22 mouse cellular contexts compared by ENCODE assay signal in the genomic region with DNA sequence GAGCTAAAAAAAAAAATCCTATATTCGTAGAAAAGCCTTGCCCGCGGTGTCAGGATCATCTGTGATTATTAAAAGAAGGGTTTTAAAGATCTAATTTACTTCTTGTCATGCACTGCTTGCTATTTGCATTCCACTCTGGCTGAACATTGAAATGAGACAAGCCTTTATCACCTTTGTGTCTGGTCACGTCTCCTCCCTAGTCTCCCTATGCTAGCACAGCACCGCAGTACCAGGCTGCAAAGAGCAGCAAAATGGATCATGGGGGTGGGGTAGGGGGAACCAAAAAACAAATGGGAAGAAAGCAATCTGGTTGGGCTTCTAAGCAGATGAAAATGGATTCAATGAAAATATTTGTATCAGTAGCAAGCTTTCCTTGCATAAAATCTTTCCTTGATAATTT.
DNase-seq lines count a peak whose midpoint lies in the region; ATAC-seq and TF ChIP-seq lines count a peak whose summit lies in the region.
"Had no signal": no experiment of that assay in that cellular context is flagged by ENCODE, and none has a peak within 500 bp of the region (broad histone marks: within the 10 kb centered on the region; RNA-seq: fewer than 3 reads in every experiment).

No protein-coding gene starts in this region.

- no peak for ATAC-seq in forebrain, embryonic 14.5 days
- ATAC-seq in forebrain, embryonic 11.5 days (replicated peaks; ENCODE audit: low FRiP score): no peak
- no peak for ATAC-seq in forebrain, postnatal 0 days
- ATAC-seq in hindbrain, postnatal 0 days: no peak
- ATAC-seq in midbrain, embryonic 15.5 days (replicated peaks): peak; percentile 59

- WGBS in forebrain, embryonic 14.5 days: 78% methylated on average over 5 of the region's 5 CpGs
- 89% methylated on average over 5 of the region's 5 CpGs for WGBS in forebrain, embryonic 11.5 days
- 48% methylated on average over 5 of the region's 5 CpGs for WGBS in forebrain, postnatal 0 days
- WGBS in hindbrain, postnatal 0 days: 59% methylated on average over 5 of the region's 5 CpGs
- 43% methylated on average over 5 of the region's 5 CpGs for WGBS in midbrain, embryonic 15.5 days
- 91% methylated on average over 5 of the region's 5 CpGs for WGBS in limb, embryonic 10.5 days

- TF ChIP-seq CTCF in forebrain, postnatal 0 days (IDR thresholded peaks at IDR 0.05; ENCODE audit: low read depth): no peak
- TF ChIP-seq CTCF in hindbrain, postnatal 0 days (IDR thresholded peaks at IDR 0.05; ENCODE audit: low read depth): no peak

- no peak overlapping the region for H3K9ac ChIP-seq in forebrain, embryonic 14.5 days (ENCODE audit: low read length)
- no peak overlapping the region for H3K9ac ChIP-seq in forebrain, embryonic 11.5 days (ENCODE audit: low read length)
- H3K9ac ChIP-seq in forebrain, postnatal 0 days: no peak overlapping the region
- H3K9ac ChIP-seq in hindbrain, postnatal 0 days (replicated peaks; ENCODE audit: low read length): no peak overlapping the region
- H3K9ac ChIP-seq in midbrain, embryonic 15.5 days: no peak overlapping the region
- H3K9ac ChIP-seq: embryonic facial prominence, embryonic 15.5 days; liver, embryonic 14.5 days; lung, embryonic 15.5 days had no signal

- H3K4me1 ChIP-seq in forebrain, embryonic 14.5 days (ENCODE audit: control insufficient read depth, insufficient read depth, low read length): peaks cover 23% of the 10 kb centered on the region
- H3K4me1 ChIP-seq in forebrain, embryonic 11.5 days (replicated peaks; ENCODE audit: control insufficient read depth, insufficient read depth, low read length): no peaks in the 10 kb centered on the region; the same call in 1 of the 2 replicates
- H3K4me1 ChIP-seq in forebrain, postnatal 0 days (ENCODE audit: insufficient read depth): peaks cover 16% of the 10 kb centered on the region
- H3K4me1 ChIP-seq in hindbrain, postnatal 0 days (ENCODE audit: insufficient read depth, low read length): 0 out of 2 replicates have a peak, but pooled peaks cover 5% of the 10 kb centered on the region
- peaks cover 30% of the 10 kb centered on the region for H3K4me1 ChIP-seq in midbrain, embryonic 15.5 days
- peaks cover 6% of the 10 kb centered on the region; the same call in 1 of the 2 replicates for H3K4me1 ChIP-seq in limb, embryonic 10.5 days
- H3K4me1 ChIP-seq: embryonic facial prominence, embryonic 15.5 days; lung, embryonic 15.5 days had no signal

- H3K4me3 ChIP-seq in forebrain, embryonic 14.5 days (ENCODE audit: low read depth, low read length): no peak overlapping the region
- no peak overlapping the region for H3K4me3 ChIP-seq in forebrain, embryonic 11.5 days (ENCODE audit: low read depth, low read length)
- no peak overlapping the region for H3K4me3 ChIP-seq in forebrain, postnatal 0 days (ENCODE audit: low read depth, low read length)
- H3K4me3 ChIP-seq in hindbrain, postnatal 0 days (ENCODE audit: low read length): no peak overlapping the region
- H3K4me3 ChIP-seq in midbrain, embryonic 15.5 days: no peak overlapping the region
- no peak overlapping the region for H3K4me3 ChIP-seq in limb, embryonic 10.5 days
- H3K4me3 ChIP-seq: embryonic facial prominence, embryonic 15.5 days; heart, adult 2 months; lung, embryonic 15.5 days; myocyte had no signal

- H3K27ac ChIP-seq in forebrain, embryonic 14.5 days (ENCODE audit: low read depth, low read length): peak overlapping the region; percentile 96; the same call in 1 of the 2 replicates
- H3K27ac ChIP-seq in forebrain, embryonic 11.5 days (ENCODE audit: low read depth, low read length): no peak overlapping the region
- peak overlapping the region; percentile 95 for H3K27ac ChIP-seq in forebrain, postnatal 0 days (ENCODE audit: low read depth, low read length)
- peak overlapping the region; percentile 91; the same call in 1 of the 2 replicates for H3K27ac ChIP-seq in hindbrain, postnatal 0 days
- peak overlapping the region; percentile 94 for H3K27ac ChIP-seq in midbrain, embryonic 15.5 days
- no peak overlapping the region for H3K27ac ChIP-seq in limb, embryonic 10.5 days
- H3K27ac ChIP-seq: embryonic facial prominence, embryonic 15.5 days; heart, adult 2 months; liver, embryonic 14.5 days; lung, embryonic 15.5 days had no signal

- H3K9me3 ChIP-seq in forebrain, embryonic 14.5 days (replicated peaks; ENCODE audit: control insufficient read depth, low read length): no peaks in the 10 kb centered on the region
- no peaks in the 10 kb centered on the region for H3K9me3 ChIP-seq in forebrain, embryonic 11.5 days (ENCODE audit: control insufficient read depth, low read length)
- no peaks in the 10 kb centered on the region for H3K9me3 ChIP-seq in forebrain, postnatal 0 days (ENCODE audit: low read length)
- H3K9me3 ChIP-seq in hindbrain, postnatal 0 days (ENCODE audit: low read length): no peaks in the 10 kb centered on the region
- H3K9me3 ChIP-seq in midbrain, embryonic 15.5 days: no peaks in the 10 kb centered on the region
- H3K9me3 ChIP-seq in limb, embryonic 10.5 days (replicated peaks): no peaks in the 10 kb centered on the region
- H3K9me3 ChIP-seq: embryonic facial prominence, embryonic 15.5 days; lung, embryonic 15.5 days had no signal

- no peaks in the 10 kb centered on the region for H3K36me3 ChIP-seq in forebrain, embryonic 14.5 days (ENCODE audit: control insufficient read depth, insufficient read depth, low read length)
- H3K36me3 ChIP-seq in forebrain, embryonic 11.5 days (ENCODE audit: control insufficient read depth, insufficient read depth, low read length): no peaks in the 10 kb centered on the region
- no peaks in the 10 kb centered on the region for H3K36me3 ChIP-seq in forebrain, postnatal 0 days (ENCODE audit: insufficient read depth)
- no peaks in the 10 kb centered on the region for H3K36me3 ChIP-seq in hindbrain, postnatal 0 days (ENCODE audit: insufficient read depth, low read length)
- H3K36me3 ChIP-seq in midbrain, embryonic 15.5 days (replicated peaks): no peaks in the 10 kb centered on the region
- no peaks in the 10 kb centered on the region for H3K36me3 ChIP-seq in limb, embryonic 10.5 days
- H3K36me3 ChIP-seq: embryonic facial prominence, embryonic 15.5 days; lung, embryonic 15.5 days had no signal

- H3K27me3 ChIP-seq in forebrain, embryonic 14.5 days (replicated peaks; ENCODE audit: control insufficient read depth, insufficient read depth, low read length): no peaks in the 10 kb centered on the region
- no peaks in the 10 kb centered on the region for H3K27me3 ChIP-seq in forebrain, embryonic 11.5 days (ENCODE audit: control insufficient read depth, insufficient read depth, low read length)
- no peaks in the 10 kb centered on the region for H3K27me3 ChIP-seq in forebrain, postnatal 0 days (ENCODE audit: insufficient read depth, low read length)
- no peaks in the 10 kb centered on the region for H3K27me3 ChIP-seq in hindbrain, postnatal 0 days (ENCODE audit: insufficient read depth, low read length)
- H3K27me3 ChIP-seq in midbrain, embryonic 15.5 days (replicated peaks): no peaks in the 10 kb centered on the region
- no peaks in the 10 kb centered on the region for H3K27me3 ChIP-seq in limb, embryonic 10.5 days (ENCODE audit: low read depth, poor library complexity, severe bottlenecking)
- H3K27me3 ChIP-seq: embryonic facial prominence, embryonic 15.5 days; lung, embryonic 15.5 days had no signal

- H3K4me2 ChIP-seq in forebrain, embryonic 14.5 days (ENCODE audit: low read length): no peak overlapping the region
- H3K4me2 ChIP-seq in forebrain, embryonic 11.5 days (ENCODE audit: low read depth, low read length, severe bottlenecking): no peak overlapping the region
- no peak overlapping the region for H3K4me2 ChIP-seq in forebrain, postnatal 0 days (ENCODE audit: low read depth)
- no peak overlapping the region for H3K4me2 ChIP-seq in hindbrain, postnatal 0 days (ENCODE audit: low read depth, low read length)
- H3K4me2 ChIP-seq in midbrain, embryonic 15.5 days: no peak overlapping the region
- H3K4me2 ChIP-seq: embryonic facial prominence, embryonic 15.5 days; lung, embryonic 15.5 days had no signal

- peak; percentile 31 for DNase-seq in forebrain, embryonic 14.5 days (ENCODE audit: low spot score)
- DNase-seq in forebrain, embryonic 11.5 days (ENCODE audit: low spot score): no peak
- peak; percentile 67 for DNase-seq in forebrain, postnatal 0 days
- peak; percentile 22 for DNase-seq in hindbrain, postnatal 0 days (ENCODE audit: low spot score)
- no peak for DNase-seq in kidney, postnatal 36 days
- no peak for DNase-seq in frontal cortex, adult 2 months (ENCODE audit: extremely low spot score in 1 of 2, low spot score in 1 of 2)
- no peak for DNase-seq in limb, embryonic 10.5 days (ENCODE audit: low spot score)
- DNase-seq: adrenal gland, postnatal 10 days; cerebellum, adult 2 months; cerebellum, postnatal 36 days; gastrocnemius, postnatal 36 days; heart, adult 2 months; kidney, adult 8-10 months; kidney, postnatal 10 days; lung, postnatal 4 days; thymus, adult 18-20 months; thymus, postnatal 36 days had no signal

Comparison
In these comparisons a context has a peak if more than half of its experiments do, and no peak if none do; other contexts are left out.
1. DNase-seq: peak in forebrain, embryonic 14.5 days (single experiment), forebrain, postnatal 0 days (single experiment) and hindbrain, postnatal 0 days (single experiment); none in forebrain, embryonic 11.5 days (single experiment), kidney, postnatal 36 days (0 of 2), frontal cortex, adult 2 months (0 of 2) and limb, embryonic 10.5 days (single experiment).
2. H3K27ac ChIP-seq: peak in forebrain, embryonic 14.5 days (single experiment), forebrain, postnatal 0 days (single experiment), hindbrain, postnatal 0 days (single experiment) and midbrain, embryonic 15.5 days (single experiment); none in forebrain, embryonic 11.5 days (single experiment) and limb, embryonic 10.5 days (single experiment).